Mouse (Mus musculus) thymus, postnatal 10 days (tissue): ENCODE data around the gene Gsdma3.

ENCODE experiments used
- DNase-seq, 2 experiments: peaks; one replicate each; pipeline ENCODE4 v3.0.0; 2021; ENCODE audit warnings: low spot score in 2 of 2

Gsdma3 gene

DNA sequence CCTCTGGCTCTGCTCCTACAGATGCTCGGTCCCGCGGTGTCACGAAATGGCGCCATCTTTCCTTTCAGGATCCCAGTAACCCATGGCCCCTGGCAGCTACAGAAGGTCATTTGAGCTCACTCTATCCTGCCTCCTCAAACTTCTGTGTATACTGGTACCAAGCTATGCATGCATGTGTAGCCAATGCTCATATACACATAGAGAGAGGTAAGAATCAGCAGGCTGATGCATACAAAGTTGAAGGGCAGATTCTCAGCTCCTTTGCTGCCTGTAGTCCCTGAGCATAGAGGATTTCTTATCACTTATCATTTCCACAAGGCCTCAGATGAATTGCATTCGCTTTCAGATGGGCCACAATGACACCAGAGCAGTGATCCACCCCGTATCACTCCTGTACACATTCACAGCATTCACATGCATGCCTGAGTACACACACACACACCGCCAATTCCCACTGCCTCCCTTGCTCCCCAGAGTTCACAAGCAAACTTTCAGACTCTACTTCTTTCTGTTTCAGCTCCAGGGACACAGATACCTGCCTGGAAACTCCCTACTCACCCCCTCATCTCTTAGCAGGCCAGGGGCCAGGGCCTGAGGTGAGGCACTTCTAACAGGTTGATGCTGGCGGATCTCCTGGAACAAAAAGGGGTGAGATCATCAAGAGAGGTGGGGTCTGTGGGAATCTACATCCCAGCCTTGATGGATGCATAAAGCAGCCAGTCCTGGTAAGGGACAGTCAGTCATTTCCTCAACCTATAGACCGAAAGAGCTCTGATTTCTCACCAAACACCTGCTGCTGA lies at the start of gene Gsdma3, which contains the start of gene Gm12355:
Gene Gsdma3, plus strand, starts transcription at position 750 of the 800 bp plus-strand sequence.
Gene Gm12355, minus strand, starts transcription at position 51 of the 800 bp plus-strand sequence.
- no peak for DNase-seq

DNA sequence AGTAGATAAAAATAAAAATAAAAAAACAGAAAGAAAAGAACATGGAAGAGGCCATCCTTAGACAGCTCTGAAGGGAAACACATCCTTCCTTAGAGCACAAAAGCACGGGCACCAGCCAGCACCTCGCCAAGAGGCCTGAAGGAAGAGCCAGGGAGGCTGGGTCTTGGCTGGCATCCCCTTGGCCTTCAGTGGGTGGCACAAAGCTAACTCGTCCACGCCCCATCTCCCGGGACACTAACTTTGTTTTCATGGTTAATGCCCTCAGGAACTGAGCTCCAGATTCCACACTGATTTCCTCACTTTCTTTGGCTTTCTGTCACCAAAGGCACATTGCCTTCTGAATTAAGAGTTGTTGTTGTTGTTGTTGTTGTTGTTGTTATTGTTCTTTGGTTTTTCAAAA lies 48.4 kb upstream of the Gsdma3 start:
- DNase-seq: no peak

DNA sequence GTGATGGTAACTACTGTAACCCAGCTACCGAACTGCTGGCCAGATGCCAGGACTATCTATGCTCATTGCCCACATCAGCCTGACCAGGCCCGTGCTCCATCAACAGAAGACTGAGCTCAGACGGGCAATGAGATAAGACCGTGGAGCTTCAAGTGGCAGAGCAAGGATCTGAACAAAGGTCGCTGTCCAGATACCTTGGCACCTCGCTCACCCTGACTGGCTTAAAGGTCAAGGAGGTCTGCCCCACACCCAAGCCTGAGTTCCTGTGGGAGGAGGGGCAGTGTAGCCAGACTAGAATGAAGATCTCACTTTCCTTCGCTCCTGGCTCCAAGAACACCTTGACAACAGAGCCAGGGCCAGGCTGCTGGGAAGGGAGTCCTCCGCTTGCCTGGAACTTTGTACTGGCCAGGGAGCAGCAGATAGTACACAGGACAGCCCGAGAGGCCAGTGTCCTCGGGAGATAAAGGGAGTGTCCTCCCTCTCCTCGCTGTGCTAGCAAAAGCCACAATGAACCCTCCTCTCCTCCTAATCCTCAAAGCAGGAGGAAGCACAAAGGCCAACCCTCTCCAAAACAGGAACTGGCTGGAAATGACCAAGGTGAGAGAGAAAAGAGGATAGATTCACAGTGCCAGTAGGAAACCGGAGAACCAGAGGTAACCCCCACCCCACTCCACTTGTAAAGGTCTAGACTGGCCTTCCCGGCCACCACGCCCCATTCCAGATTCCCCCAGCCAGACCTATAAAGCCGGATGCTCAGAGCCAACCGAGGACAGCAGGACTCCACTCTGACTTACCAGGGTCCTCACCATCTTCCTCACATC lies 45.6 kb upstream of the Gsdma3 start:
- DNase-seq: no peak

DNA sequence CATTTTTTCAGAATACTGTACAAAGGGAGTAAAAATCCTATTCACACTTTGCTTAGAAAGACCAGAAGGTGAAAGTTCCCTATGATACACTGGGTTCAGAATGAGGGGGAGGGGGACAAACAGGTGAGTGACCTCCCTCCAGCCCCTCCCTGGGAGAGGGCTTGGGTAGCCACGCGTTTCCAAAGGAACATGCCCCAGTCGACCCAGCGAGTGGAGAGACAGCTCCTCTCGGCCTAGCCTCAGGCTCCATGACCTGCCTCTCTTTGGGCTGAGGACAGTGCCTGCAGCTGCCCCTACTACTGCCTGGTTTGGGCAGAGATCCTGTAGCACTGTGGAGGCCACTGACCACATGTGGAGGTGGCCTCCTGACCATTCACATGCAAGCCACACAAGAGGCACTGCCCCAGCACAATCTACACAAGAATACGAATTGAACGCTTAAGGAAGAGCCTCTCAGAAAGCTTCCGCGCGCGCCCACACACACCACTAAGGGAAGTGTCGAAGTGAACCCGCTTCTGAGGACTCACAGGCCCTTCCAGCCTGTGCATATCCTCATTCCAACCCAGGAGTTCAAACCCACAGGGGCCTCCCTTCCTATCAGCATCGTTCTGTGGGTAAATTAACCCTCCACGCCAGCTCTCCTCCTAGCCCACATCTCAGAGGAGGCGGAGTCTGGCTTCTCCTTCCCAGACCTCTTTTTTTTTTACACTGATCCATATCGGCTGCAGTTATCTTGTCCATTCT lies 44.7 kb upstream of the Gsdma3 start:
- DNase-seq: no peak

DNA sequence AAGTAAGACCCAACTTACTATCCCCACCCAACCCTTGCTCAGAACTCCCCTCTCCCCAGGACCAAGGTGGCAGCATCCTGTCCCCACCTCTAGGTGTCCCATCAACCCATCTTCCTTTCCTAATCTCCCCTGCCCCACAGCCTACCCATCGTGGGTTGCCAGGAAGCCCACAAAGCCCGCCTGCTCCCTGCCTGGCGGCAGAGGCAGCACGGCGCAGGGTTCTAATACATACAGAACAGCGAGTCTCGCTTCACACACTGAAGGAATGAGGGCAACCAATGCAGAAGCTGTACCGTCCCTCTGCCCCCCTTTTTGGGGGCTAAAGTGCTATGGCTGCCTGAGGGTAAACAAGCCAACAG lies 44.2 kb upstream of the Gsdma3 start:
- DNase-seq: no peak

DNA sequence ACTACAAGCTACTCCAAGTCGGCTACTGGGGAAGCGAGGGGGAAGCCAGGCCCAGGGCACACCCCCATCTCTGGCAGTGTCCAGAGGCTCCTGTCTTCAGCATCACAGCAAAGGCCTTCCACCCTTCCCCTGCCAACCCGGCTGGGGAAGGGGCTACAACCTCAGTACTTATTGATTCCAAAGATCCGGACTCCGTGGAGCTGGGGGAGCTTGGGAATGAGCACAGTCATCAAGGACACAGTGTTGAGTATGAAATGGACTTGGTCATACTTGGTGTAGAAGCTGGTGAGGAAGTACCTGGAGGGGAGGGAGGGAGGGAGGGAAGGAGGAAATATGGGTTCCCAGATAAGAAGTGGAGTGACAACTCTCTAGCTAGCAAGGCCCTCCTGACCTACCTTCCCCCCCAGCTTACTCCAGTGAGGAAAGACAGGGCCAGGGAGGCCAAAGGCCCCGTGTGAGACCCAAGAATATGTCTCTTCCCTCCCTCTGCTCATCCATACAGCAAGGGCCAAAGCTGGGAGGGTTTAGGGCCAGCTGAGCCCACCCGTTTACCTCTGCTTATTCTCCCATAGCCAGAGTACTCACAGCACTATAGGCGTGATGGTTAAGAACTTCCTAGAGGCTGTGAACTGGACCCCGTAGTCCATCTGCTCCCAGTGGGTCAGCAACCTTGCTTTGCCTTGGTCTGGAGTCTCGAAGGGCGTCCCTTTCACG lies 43.5 kb upstream of the Gsdma3 start:
- DNase-seq: no peak

DNA sequence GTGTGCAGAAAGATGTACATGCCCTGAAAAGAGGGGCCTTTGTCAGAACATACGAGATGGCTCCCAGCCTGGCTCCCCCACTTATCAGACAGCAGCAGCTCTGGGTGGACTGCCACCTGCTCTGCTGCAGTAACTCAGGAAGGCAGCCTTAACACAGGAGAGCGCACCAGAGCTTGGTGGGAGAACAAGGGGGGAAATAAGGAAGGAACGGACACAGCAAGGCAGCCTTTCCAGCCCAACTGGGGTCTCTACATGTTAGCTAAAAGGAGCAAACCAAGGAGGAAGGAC lies 43.0 kb upstream of the Gsdma3 start:
- DNase-seq: no peak

DNA sequence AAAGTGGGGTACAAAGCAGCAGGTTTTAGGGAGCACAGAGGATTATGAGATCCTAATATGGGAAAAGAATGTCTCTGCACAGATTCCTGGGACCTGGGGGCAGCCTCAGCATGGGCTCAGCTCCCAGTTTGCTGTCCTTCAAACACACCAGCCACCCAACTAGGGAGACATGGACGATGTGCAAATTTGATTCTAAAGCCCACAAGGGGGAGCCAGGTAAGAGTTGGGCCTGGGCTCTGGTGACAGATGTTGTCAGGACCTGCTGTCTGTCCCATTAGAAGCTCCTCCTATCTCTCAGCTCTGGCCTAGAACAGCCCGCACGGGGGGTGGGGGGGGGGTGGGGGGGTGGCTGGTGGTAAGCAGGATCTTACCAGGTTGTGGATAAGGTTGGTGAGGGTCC lies 42.6 kb upstream of the Gsdma3 start:
- DNase-seq: peak in 1 of 2 experiments; percentile 31

DNA sequence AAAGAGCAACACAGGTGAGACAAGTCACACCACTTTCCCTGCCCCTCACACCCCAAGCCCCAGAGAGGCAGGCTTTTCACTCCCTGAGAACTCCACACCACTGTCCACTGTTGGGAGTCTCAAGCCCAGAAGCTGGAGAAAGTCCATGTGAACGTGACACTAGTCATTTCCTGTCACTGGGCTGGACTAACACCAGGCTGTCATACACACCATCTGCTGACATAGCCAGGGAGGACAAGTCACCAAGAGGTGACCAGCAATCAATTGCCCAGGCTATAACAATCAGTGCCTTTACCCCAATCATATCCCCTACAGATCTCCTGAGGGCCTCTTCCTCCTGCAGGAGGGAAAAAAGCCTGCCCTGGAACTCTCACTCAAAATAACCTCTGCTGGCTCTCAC lies 42.0 kb upstream of the Gsdma3 start:
- DNase-seq: no peak

DNA sequence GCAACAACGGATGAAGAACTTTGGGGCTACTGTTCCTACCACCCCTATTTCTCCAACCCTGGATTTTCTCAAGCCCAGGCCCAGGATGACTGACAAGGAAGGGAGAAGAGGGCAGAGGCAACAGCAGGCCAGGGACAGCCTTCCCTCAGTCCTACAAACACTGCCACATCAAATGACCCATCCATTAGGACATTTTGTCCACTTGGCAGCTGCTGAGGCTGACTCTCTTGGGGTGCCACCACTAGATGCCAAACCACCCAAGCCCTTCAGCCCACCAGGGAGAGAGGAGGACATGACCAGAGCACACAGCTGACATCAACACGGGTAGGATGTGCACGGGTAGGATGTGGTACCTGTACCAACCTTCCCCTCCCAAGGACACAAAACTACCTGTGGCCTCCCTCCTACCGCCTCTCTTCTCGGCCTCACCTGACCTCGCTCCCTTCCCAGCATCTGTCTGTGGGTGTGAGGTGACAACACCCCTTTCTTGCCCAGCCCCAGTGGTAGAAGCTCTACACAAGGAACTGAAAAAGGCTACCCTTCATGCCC lies 41.5 kb upstream of the Gsdma3 start:
- DNase-seq: no peak

DNA sequence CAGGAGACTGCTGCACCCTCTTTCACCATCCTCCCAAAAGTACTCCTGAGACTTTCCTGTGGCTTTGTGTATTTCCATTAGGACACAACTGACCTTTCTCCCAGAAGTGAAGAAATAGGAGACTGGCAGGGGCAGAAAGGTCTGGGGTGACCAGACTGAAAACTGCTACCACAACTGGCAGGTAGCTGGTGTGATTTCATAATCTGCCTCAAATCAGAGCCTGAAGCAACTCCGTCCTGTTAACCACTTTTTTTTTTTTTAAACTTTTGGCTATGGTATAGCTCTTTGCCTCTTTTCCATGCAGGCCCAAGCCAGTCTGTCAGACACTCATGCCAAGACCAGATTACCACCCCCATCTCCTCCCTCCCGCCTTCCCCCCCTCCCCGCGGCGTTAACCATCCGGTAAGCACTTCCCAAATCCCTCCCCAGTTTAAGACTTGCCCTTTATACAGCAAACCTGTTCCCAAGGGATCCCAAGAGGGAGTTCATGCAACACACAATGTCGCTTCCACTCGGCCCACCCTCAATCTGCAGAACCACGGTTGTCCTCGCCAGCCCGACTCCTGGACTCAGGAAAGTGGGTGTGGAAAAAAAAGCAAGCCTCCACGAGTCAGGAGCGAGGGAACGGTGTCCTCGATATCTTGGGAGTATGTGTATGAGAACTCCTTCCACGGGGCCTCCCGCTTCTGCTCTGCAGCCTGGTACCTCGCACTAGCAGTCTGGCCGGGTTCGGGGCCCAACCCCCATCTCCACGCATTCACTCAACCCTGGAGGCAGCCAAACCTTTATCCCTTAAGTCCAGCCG lies 39.9 kb upstream of the Gsdma3 start:
- DNase-seq: peak in 1 of 2 experiments; percentile 22

DNA sequence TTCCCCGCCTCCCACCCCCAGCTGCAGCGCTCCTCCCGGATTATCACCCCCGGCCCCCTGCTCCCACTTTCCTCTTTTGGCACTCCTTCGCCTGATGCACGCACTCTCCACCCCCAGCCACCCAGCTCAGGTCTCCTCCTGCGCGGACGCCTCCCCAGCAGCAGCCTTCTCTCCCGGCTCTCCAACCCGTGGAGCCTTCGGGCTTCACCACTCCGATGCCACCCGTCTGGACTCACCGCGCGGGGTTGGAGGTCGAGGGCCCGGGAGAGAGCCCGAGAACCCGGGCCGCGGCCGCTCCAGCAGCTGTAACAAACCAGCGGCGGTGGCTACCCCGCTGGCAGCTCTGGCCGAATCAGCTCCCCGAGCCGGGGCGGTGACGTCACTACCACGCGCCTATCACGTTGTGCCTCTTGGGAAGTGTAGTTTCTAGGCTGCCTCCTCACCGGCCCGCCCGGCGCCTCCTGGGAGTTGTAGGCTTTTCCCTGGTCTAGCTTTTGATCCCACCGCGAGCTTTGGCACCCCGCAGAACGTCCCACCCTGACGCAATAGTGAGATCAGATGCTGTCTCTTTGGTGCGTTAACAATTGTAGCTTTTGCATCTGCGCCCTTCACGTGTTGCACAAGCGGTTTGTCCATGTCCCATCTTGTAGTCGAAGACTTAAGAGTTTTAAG lies 39.1 kb upstream of the Gsdma3 start, which contains the start of gene Ormdl3:
Gene Ormdl3, minus strand, starts transcription at position 477 of the 672 bp plus-strand sequence.
- DNase-seq: peak; percentile 96 to 98

DNA sequence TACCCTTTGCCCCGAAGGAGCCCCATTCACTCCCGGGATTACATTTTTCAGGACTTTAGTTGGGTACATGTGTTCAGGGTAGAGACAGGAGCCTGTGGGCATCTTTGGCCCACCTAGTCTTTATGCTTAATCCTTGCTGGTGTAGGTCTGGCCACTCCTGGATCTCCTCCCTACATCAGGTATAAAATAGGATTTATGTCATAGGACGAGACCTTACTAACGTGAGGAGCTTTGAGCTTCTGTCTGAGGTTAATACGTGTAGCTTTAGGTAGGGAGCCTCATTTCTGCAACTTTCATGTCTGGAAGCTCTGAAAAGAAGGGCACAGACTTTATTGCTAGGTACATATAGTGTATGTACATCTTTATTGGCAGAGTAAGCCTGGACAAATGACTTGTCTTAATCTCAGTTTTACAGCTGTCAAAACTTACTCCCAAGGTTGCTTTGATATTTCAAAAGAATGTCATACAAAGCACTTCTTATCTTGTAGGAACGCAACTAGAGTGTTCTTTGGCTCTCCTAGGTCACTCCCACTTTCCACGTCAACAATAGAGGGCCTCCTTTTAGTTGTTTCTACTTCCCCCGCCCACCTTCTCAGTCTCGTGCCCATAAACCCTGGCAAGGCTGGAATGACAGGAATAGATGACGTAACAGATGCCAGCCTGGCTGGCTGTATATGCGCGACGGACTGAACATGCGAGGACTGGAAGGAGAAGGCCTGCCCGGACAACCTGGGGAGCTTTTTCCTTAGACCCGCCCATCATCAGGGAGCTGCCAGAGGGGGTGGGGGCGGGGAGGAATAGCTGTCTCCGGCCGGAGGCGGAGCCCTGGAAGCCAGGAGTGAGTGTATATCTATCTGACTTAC lies 38.2 kb upstream of the Gsdma3 start:
- DNase-seq: no peak

DNA sequence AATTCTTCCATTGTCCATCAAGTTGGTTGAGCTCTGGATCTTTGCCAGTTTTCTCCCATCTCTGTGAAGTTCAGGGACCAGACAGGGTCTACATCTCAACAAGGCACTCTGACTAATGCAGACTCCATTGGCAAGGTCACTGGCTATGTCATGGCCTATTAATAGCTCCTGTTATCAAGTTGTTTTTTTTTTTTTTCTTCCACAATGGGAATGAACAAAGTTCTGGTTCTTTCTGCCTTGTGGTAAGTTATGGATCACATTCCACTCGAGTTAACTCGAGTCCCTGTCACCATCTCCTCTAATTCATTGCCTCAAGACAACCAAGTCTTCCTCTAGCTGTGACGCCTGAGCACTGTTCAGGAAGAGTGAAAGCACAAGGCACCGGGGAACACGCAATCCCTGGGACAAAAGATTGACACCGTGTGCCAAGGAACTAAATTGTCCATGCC lies 37.3 kb upstream of the Gsdma3 start:
- DNase-seq: no peak

DNA sequence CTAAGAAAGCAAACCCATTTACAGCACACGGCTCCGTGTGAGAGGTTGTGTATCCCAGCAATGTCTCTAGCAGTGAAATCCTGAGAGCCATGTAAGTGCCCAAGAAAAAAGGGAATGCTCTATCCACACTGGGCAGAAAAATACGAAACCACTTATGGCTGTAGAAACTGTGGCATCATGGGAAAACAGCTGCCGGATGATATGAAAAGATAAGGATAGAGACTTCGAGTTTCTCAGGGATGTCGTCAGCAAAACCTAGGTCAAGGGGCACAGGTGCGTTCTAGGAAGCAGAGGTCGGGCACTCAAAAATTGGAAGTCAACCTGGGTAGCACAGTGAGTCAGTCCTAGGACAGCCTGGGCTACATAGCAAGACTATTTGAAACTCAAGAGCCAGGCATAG lies 36.9 kb upstream of the Gsdma3 start:
- DNase-seq: no peak

DNA sequence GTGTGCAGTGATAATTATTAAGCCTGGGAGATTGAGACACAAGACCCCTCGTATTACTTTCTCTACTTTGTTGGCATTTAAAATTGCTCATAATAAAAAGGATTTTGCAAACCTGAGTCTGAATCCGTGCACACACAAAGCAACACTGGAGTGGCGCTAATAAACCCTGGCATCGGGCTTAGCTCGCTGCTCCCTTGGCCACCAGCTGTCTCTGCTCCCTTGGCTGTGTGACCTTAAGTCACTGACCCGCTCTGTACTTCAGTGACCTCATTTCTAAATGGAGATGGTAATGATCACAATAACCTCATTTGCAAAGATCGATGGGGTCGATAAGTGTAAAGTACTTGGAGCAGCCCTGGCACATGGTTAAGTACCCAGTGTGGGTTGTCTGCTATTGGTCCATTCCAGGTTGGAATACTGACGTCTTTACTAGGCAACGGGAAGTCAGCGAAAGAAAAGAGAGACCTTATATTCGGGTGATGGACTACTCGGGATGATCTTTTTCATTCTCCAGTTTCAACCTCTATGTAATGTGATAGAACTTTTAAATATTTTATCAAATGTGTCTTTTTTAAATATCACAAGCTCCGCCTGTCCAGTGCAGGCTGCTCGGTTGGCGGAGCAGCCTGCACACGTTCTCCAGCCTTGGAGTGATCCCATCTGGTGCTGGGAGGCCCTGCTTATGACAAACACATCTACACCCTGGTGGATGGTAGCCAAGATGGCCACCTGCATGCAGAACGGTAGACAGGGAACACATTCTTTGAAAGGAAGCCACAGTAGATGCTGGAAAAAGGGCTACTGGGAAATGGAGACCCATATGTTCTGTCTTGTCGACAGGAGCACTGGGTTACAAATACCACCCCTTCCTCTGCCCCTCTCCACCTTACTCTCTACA lies 35.4 kb upstream of the Gsdma3 start:
- no peak for DNase-seq

DNA sequence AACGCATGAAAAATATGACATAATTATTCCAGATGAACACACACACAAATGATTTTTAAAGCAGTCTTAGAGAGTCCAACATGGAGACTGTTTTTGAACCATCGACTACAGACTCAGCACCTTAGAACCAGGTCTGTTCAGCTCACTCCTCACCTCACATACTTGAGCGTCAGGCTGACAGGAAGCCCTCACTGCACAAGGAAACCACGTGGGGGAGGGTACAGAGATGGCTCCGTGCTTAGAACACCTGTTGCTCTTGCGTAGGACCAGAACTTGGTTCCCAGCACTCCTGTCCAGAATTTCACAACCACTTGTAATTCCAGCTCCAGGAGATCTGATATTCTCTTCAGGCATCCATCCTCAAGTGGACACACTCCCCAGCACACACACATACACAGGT lies 31.1 kb upstream of the Gsdma3 start:
- DNase-seq: no peak

DNA sequence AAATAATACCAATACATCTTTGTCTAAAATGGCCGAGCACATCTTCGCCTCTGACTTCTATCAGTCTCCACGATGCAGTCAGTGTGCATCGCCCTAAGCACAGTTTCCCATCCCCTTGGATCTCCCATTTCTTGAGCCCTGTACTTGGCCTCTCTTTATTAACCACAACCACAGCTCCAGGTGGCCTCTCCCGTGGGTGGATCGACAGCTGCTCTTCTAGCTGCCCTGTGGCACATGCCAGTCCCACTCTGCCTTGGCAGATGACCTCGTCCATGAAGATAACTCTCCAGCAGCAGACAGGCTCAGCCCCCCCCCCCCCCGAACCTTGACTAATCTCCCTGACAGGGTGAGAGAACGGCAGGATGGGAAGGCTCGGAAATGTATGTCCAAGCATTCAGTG lies 30.7 kb upstream of the Gsdma3 start:
- DNase-seq: no peak
